Mouse (Mus musculus) liver, embryonic 12.5 days (tissue): ENCODE data around the gene Mfng. TPM values are rescaled to one million over a fixed set of nuclear protein-coding genes. Genes with fewer than 3 reads are reported as not detected.

Experiments
- ATAC-seq: fragments of 200-750 bp; cut with Nextera tagmentation; 2 replicates; pipeline ENCODE4 v1.8.0; 2017; ENCODE audit warnings: moderate number of reproducible peaks, mild to moderate bottlenecking, moderate library complexity
- H3K27ac ChIP-seq: fragments of 300-500 bp; sonication (generic); 2 replicates; pipeline ENCODE4 v1.5.1; 2016; ENCODE audit warnings: mild to moderate bottlenecking
- H3K27me3 ChIP-seq: fragments of 300-500 bp; sonication (generic); replicated peaks from 2 replicates; pipeline ENCODE4 v1.6.1; 2016; ENCODE audit warnings: mild to moderate bottlenecking, moderate library complexity
- H3K36me3 ChIP-seq: fragments of 300-500 bp; sonication (generic); 2 replicates; pipeline ENCODE4 v1.6.1; 2016; ENCODE audit warnings: mild to moderate bottlenecking, moderate library complexity
- H3K4me1 ChIP-seq: fragments of 300-500 bp; sonication (generic); 2 replicates; pipeline ENCODE4 v1.6.1; 2016
- H3K4me2 ChIP-seq: fragments of 300-500 bp; sonication (generic); 2 replicates; pipeline ENCODE4 v1.6.1; 2016; ENCODE audit warnings: mild to moderate bottlenecking, moderate library complexity
- H3K4me3 ChIP-seq: fragments of 300-500 bp; sonication (generic); 2 replicates; pipeline ENCODE4 v1.5.1; 2016; ENCODE audit warnings: mild to moderate bottlenecking, moderate library complexity
- H3K9ac ChIP-seq: fragments of 300-500 bp; sonication (generic); 2 replicates; pipeline ENCODE4 v1.6.1; 2016; ENCODE audit warnings: mild to moderate bottlenecking, moderate library complexity
- H3K9me3 ChIP-seq: fragments of 300-500 bp; sonication (generic); replicated peaks from 2 replicates; pipeline ENCODE4 v1.6.1; 2016; ENCODE audit warnings: mild to moderate bottlenecking, moderate library complexity
- WGBS: fragments of 180-500 bp; shearing (Covaris S2); methylation state at CpG from one replicate; pipeline ENCODE4 v1.1.7; 2016; ENCODE audit not compliant: insufficient replicate concordance; 5-methylcytosine and 5-hydroxymethylcytosine counted together
- polyA plus RNA-seq: library from polyadenylated mRNA; unstranded; fragments of >200 nt; fragmentation: Nextera tagmentation; extraction: Ambion mirVana; gene quantifications from 2 replicates; pipeline ENCODE4 v1.2.1, GENCODE M21; 2016

Gene Mfng
- polyA plus RNA-seq, 1 experiment from 2014 or later: 11.7 TPM

DNA sequence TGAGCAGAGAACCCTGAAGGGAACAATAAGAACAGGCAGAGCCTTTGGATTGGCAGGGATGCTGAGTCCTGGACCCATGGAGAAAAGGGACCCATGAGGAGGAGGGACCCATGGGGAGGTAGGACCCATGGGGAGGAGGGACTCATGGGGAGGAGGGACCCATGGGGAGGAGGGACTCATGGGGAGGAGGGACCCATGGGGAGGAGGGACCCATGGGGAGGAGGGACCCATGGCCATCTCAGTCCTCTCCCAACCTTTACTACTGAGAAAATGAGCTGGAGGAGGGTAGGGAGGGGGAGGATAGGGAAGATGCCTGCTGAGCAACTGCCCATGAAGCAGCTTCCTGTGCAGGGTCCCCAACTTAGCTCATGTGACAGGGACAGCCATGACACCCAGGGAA lies 20.3 kb downstream of the Mfng start:
- no peak for ATAC-seq
- Histone ChIP-seq H3K4me3 (no peak overlapping the region), H3K4me1 (0 out of 2 replicates have a peak, but pooled peaks cover 4% of the 10 kb centered on the region), H3K36me3 (no peaks in the 10 kb centered on the region), H3K27ac (no peak overlapping the region), H3K4me2 (no peak overlapping the region), H3K9me3 (no peaks in the 10 kb centered on the region), H3K9ac (no peak overlapping the region), H3K27me3 (no peaks in the 10 kb centered on the region)

DNA sequence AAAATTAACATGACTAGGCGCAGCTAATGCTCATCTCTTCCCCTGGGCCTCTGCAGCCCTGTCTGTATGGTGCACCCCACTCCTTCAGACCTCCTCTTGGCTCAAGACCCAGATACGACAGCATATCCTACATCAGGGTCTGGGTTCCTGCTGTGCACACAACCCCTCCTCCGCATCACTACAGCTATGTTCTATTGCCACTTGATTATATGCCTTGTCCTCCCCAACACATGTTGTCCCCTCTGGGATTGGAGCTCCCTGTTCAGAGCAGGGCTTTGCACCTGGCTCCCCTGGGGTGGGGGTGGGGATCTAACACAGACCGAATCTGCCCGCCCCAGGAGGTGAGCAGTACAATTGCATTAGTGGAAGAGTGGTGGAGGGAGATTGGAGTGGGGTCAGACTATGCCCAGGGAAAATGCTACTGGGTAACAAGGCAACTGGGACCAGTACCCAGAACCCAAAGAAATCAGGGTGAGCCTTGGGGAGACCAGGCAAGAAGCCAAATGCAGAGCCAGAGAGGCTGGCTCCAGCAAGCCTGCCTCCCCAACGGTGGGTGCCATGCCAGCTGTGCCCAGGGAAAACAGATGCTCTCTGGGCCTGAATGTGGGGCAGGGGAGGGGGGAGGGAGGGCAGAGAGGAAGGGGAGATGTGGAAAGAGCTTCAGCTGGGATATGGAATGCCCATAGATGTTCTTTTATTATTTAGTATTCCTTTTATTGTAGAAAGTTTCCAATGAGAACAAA lies 22.5 kb downstream of the Mfng start:
- ATAC-seq: no peak
- no peak overlapping the region for H3K27ac ChIP-seq
- no peak overlapping the region for H3K9ac ChIP-seq
- H3K4me1 ChIP-seq: 0 out of 2 replicates have a peak, but pooled peaks cover 4% of the 10 kb centered on the region
- H3K27me3 ChIP-seq: no peaks in the 10 kb centered on the region
- 56% methylated on average over 6 of the region's 6 CpGs for WGBS
- no peaks in the 10 kb centered on the region for H3K36me3 ChIP-seq
- H3K4me3 ChIP-seq: no peak overlapping the region
- no peaks in the 10 kb centered on the region for H3K9me3 ChIP-seq
- no peak overlapping the region for H3K4me2 ChIP-seq

DNA sequence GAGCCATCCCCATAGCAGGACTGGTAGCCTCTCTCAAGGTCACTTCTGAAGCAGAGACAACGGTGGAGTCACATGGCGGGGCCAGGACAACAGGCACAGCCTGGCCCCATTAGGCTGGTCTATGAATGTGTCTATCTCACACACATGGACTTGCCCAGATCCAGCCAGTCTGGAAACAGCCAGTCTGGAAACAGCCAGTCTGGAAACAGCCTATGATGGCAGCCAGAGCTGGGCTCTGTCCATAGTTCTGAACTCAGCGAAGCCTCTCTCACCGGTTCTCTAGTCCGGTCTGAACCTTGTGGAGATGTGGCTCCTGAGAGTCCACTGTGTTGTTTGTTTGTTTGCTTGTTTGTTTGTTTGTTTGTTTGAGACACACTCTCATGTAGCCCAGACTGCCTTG lies 23.4 kb downstream of the Mfng start:
- no peak for ATAC-seq
- 63% methylated on average over 5 of the region's 5 CpGs for WGBS
- H3K9ac ChIP-seq: no peak overlapping the region

DNA sequence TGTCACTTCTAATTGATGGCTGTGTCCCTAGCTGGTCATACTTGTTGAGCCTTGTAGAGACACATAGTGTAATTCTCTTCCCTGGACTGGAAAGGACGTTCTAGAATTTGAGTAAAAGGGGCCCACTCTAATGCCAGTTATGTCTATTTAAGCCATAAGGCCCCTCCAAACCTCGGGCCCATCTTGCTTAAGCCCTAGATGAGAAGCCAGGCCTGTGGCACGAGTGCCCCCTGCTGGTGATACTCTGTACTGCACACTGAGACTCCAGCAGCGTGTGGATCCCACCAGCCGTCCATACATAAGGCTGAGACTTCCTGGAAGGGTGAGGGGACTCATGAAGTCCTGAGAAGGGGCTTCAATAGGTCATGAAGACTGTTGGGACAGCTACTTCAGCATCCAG lies 29.1 kb downstream of the Mfng start:
- no peak overlapping the region for H3K27ac ChIP-seq
- no peaks in the 10 kb centered on the region for H3K36me3 ChIP-seq
- H3K4me3 ChIP-seq: no peak overlapping the region
- ATAC-seq: no peak
- H3K27me3 ChIP-seq: peaks cover 8% of the 10 kb centered on the region; the same call in 1 of the 2 replicates
- WGBS: 3% methylated on average over 5 of the region's 5 CpGs
- H3K4me1 ChIP-seq: no peaks in the 10 kb centered on the region
- H3K9me3 ChIP-seq: no peaks in the 10 kb centered on the region
- H3K9ac ChIP-seq: no peak overlapping the region
- H3K4me2 ChIP-seq: no peak overlapping the region

More for the DNA sequence above, 23.4 kb downstream of the Mfng start:
- Histone ChIP-seq H3K9me3 (no peaks in the 10 kb centered on the region), H3K27ac (no peak overlapping the region), H3K4me2 (no peak overlapping the region), H3K4me3 (no peak overlapping the region), H3K4me1 (0 out of 2 replicates have a peak, but pooled peaks cover 4% of the 10 kb centered on the region), H3K27me3 (no peaks in the 10 kb centered on the region), H3K36me3 (no peaks in the 10 kb centered on the region)

DNA sequence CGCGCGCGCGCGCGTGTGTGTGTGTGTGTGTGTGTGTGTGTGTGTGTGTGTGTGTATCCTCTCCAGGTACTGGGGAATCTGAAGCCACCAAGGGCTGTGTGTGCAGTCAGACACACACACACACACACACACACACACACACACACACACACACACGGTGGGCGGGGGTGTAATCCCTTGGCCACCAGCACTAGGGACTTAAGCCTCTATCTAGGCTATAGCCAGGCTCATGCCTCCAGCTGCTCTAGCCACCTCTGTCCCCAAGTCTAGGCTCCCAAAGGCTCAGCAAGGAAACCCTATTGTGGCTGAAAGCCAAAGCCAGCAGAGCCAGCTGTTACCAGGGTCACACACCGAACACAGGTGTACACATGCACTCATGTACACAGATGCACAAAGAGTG lies 30.4 kb downstream of the Mfng start:
- Histone ChIP-seq H3K36me3 (no peaks in the 10 kb centered on the region), H3K9ac (no peak overlapping the region), H3K27me3 (peaks cover 14% of the 10 kb centered on the region), H3K9me3 (no peaks in the 10 kb centered on the region), H3K27ac (no peak overlapping the region), H3K4me2 (no peak overlapping the region), H3K4me1 (no peaks in the 10 kb centered on the region), H3K4me3 (no peak overlapping the region)
- 68% methylated on average over 10 of the region's 10 CpGs for WGBS
- no peak for ATAC-seq

DNA sequence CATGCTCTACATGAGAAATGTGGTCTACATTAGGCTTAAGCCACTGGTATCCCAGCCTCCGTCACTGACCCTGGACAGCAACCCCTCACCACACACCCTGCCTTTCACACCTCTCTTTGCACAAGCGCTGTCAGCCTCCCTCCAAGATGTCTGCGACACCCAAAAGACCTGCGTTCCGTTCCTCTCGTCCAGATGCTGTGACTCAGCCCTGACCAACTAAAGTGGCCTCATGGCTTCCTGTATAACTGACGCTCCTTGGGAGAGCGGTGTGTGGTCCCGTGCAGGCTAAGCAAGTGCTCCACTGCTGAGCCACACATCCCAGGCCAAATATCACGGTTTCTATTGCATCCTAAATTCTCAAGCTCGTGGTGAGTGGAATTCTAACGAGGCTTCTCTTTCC lies 32.6 kb downstream of the Mfng start:
- no peak for ATAC-seq
- Histone ChIP-seq H3K4me2 (no peak overlapping the region), H3K4me1 (no peaks in the 10 kb centered on the region), H3K27ac (no peak overlapping the region), H3K9me3 (no peaks in the 10 kb centered on the region), H3K27me3 (peaks cover 35% of the 10 kb centered on the region), H3K36me3 (no peaks in the 10 kb centered on the region), H3K4me3 (no peak overlapping the region), H3K9ac (no peak overlapping the region)
- 30% methylated on average over 12 of the region's 12 CpGs for WGBS

DNA sequence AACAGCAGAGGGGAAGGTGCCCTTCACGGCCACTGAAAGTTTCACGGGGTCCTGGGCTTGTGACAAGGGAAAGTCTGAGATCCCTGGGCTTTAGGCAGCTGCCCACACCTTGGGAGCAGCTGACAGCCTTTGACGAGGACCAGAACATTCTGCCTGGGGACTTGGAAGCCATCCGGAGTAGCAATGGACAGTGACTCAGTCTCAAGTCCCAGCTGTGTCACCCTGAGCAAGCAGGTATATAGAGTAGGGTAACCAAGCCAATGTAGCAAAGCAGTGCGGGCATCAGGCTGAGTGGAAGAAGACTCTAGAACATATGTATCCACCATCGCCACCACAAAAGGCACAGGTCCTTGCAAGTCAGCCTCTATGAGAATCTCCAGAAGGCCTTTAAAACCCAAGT lies 36.1 kb downstream of the Mfng start:
- Histone ChIP-seq H3K27me3 (peaks cover 55% of the 10 kb centered on the region), H3K9ac (no peak overlapping the region), H3K4me2 (no peak overlapping the region), H3K4me3 (no peak overlapping the region), H3K27ac (no peak overlapping the region), H3K4me1 (no peaks in the 10 kb centered on the region), H3K9me3 (no peaks in the 10 kb centered on the region), H3K36me3 (no peaks in the 10 kb centered on the region)
- no peak for ATAC-seq
- WGBS: 42% methylated on average over 6 of the region's 6 CpGs

DNA sequence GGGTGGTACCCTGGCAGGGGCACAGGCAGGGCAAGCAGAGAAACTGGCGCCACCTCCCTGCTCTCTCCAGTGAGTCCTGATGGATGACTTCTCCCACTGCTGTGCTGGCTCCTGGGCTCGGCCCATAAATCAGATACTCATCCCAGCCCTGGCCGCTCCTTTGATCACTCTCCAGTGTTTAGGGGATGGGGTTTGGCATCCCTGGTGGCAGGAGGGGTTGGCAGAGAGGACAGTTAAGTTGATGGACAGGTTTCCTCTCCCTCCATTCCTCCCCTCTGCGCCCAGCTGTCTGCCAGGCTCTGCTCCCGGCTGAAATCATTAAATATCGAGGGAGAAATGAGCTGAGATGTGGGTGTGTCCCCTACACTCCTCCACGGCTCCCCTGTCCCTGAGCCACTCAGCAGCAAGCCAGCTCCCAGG lies 36.6 kb downstream of the Mfng start:
- no peak for ATAC-seq
- Histone ChIP-seq H3K9me3 (no peaks in the 10 kb centered on the region), H3K9ac (no peak overlapping the region), H3K4me1 (no peaks in the 10 kb centered on the region), H3K4me2 (no peak overlapping the region), H3K4me3 (no peak overlapping the region), H3K36me3 (no peaks in the 10 kb centered on the region), H3K27ac (no peak overlapping the region), H3K27me3 (peaks cover 50% of the 10 kb centered on the region)
- 41% methylated on average over 7 of the region's 7 CpGs for WGBS

DNA sequence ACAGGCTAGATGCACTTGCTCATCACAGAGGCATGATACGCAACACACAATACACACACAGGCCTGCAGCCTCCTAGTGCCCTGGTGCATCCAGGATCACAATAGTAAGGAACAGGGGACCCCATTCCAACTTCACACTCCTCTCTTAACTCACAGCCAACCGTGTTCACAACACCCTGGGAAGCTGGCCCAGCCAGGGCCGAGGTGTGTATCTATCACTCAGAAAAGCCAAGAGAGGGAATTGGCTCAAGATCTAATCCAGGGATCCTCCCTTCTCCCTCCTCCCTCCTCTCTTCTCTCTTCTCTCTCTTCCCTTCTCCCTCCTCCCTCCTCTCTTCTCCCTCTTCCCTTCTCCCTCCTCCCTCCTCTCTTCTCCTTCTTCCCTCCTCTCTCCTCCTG lies 37.1 kb downstream of the Mfng start:
- Histone ChIP-seq H3K9me3 (no peaks in the 10 kb centered on the region), H3K27me3 (peaks cover 48% of the 10 kb centered on the region), H3K27ac (no peak overlapping the region), H3K4me3 (no peak overlapping the region), H3K4me2 (no peak overlapping the region), H3K9ac (no peak overlapping the region), H3K36me3 (no peaks in the 10 kb centered on the region), H3K4me1 (no peaks in the 10 kb centered on the region)
- no peak for ATAC-seq
- 35% methylated on average over 3 of the region's 3 CpGs for WGBS

DNA sequence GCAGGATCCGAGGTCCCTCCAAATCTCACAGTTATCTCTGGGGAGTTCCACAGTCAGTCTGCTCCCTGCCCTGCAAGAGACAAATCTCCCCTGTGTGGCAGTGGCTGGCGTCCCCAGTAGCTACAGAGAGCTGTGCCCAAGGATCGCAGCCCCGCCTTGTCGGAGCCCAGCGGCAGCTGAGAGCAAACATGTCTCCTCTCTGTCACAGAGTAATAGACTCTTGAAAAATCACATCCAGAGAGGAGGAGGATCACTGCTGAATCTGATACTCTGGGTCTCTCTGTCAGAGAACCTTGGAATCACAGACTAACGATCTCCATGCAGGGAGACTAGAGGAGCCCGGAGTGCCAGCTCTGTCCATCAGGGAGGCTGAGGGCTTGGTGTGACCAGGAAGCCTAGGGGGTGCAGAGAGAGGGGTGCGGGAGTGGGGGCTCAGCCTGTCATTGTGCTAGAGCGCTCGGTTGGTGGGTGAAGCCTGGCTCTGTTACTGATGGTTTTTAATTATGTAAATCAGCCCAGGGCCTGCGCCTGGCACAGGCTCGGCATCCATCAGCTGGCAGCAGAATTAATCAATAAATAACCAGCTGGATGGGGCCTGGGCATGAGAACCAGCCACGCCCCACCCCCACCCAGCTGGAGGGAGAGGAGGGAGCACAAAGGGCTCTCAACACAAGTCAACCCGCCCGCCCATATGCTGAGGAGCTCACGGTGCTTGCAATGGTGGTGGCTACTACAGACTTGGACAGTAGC lies 37.7 kb downstream of the Mfng start:
- H3K27me3 ChIP-seq: peaks cover 48% of the 10 kb centered on the region
- H3K27ac ChIP-seq: no peak overlapping the region
- H3K9ac ChIP-seq: no peak overlapping the region
- H3K9me3 ChIP-seq: no peaks in the 10 kb centered on the region
- no peak overlapping the region for H3K4me2 ChIP-seq
- 42% methylated on average over 17 of the region's 17 CpGs for WGBS
- no peaks in the 10 kb centered on the region for H3K4me1 ChIP-seq
- H3K36me3 ChIP-seq: no peaks in the 10 kb centered on the region
- H3K4me3 ChIP-seq: no peak overlapping the region
- ATAC-seq: no peak

DNA sequence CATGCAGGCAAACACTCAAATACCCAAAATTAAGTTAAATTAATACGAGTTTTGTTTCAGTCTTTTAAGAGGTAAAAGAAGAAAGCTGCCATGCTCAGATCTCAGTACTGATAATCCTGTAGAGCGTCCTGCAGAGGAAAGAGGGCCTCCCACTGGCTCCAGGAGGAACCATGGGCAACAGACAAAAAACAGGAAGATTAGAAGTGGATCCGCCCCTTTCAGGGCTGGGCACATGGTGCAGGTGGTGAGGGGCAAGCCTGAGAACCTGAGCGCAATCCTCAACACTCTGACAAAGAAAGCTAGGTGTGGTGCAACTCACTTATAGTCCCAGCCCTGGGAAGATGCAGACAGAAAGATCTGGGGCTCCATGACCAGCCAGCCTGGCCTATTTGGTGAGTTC lies 41.4 kb downstream of the Mfng start:
- Histone ChIP-seq H3K4me3 (no peak overlapping the region), H3K9me3 (no peaks in the 10 kb centered on the region), H3K9ac (no peak overlapping the region), H3K36me3 (no peaks in the 10 kb centered on the region), H3K27me3 (peaks cover 35% of the 10 kb centered on the region), H3K4me1 (no peaks in the 10 kb centered on the region), H3K27ac (no peak overlapping the region), H3K4me2 (no peak overlapping the region)
- 37% methylated on average over 4 of the region's 4 CpGs for WGBS
- ATAC-seq: no peak

DNA sequence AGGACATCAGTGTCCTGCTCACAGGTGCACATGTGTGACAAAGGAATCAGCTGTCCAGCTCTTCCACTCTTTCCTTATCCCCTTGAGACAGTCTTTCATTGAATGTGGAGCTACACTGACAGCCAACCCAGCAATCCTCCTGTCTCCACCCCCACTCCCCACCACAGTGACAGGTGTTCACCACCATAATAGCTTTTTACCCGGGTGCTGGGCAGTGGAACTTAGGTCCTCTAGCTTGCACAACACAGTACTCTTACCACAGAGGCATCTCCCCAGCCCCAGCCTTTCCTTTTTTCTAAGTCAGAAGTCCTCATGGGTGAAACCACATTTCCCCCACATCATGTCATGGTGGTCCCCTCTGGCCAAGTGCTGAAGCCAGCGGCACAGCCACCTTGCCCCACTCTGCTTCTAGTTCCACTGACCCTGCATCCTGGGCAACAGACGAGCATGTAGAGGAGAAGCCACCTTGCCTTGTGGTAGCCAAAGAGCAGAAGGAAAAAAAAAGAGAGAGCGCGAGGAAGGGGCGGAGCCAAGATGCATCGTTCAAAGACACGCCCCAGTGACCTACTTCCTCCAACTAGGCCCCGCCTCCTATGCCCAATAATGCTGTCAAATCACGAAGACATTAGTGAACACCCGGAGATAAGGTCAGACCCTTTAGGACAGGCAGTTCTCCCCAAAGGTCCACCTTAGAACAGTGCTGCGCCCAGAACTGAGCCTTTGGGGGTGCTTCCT lies 42.8 kb downstream of the Mfng start:
- 50% methylated on average over 12 of the region's 12 CpGs for WGBS
- Histone ChIP-seq H3K27ac (no peak overlapping the region), H3K4me1 (no peaks in the 10 kb centered on the region), H3K9ac (no peak overlapping the region), H3K4me3 (no peak overlapping the region), H3K4me2 (no peak overlapping the region), H3K27me3 (peaks cover 35% of the 10 kb centered on the region), H3K9me3 (no peaks in the 10 kb centered on the region), H3K36me3 (no peaks in the 10 kb centered on the region)
- no peak for ATAC-seq
